Mouse (Mus musculus) spleen, adult 2 months (tissue): ENCODE data around the gene Slc25a22.

Experiments used
- CTCF ChIP-seq: fragments of 200-500 bp; IDR thresholded peaks from 2 replicates; pipeline ENCODE4 v1.5.1; 2011; ENCODE audit warnings: mild to moderate bottlenecking, inconsistent platforms; ENCODE audit not compliant: insufficient read depth, insufficient read length, insufficient replicate concordance; ENCODE audit errors: extremely low read depth
- POLR2A ChIP-seq: fragments of 200-500 bp; IDR thresholded peaks from 2 replicates; pipeline ENCODE4 v1.6.1; 2011; ENCODE audit warnings: low read depth, low read length, inconsistent platforms

DNA sequence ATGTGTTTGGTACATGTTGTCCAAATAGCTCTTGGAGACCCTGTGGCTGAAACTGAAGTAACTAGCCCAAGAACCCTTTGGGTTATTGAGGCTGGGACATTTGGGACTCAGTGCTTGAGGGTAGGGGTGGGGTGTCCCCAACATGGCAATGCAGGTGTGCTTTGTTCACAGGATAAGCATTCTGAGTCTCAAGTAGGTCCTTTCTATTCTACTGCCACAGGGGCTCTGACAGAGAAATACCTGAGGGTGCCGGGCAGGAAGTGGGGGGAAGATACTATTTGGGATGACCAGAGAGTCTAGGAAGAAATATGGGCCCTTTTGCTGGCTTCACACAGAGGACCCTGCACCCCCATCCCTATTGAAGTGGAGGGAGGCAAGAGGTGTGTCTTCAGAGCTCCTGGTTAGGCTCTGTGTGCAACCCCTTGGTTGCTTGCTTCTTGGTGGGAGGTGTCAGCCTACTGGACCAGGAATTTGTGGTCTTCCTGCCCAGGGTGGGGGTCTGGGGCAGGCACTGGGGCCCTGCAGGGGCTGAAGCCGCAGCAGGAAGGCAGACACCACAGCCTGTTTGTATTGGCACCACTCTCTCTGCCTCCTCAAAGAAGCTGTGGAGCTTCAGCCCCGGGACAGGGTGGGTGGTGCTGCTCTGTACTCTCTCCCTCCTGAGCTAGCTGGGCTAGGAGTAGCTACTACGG lies 40.0 kb upstream of the Slc25a22 start:
- TF ChIP-seq CTCF (no peak), POLR2A (no peak)
